Mouse (Mus musculus) layer of hippocampus, postnatal 10 days (tissue): ENCODE data around the gene 1700020N01Rik. TPM values are rescaled to one million over a fixed set of nuclear protein-coding genes. Genes with fewer than 3 reads are reported as not detected.

Source experiments
- DNase-seq, 2 experiments: peaks; one replicate each; pipeline ENCODE4 v3.0.0; 2021; ENCODE audit warnings: low spot score in 2 of 2
- total RNA-seq, 2 experiments: library from RNA; stranded (reverse); gene quantifications; 2 replicates each; pipeline ENCODE4 v1.2.3; 2021

Gene 1700020N01Rik
- total RNA-seq, 2 experiments from 2014 or later, result not detected

DNA sequence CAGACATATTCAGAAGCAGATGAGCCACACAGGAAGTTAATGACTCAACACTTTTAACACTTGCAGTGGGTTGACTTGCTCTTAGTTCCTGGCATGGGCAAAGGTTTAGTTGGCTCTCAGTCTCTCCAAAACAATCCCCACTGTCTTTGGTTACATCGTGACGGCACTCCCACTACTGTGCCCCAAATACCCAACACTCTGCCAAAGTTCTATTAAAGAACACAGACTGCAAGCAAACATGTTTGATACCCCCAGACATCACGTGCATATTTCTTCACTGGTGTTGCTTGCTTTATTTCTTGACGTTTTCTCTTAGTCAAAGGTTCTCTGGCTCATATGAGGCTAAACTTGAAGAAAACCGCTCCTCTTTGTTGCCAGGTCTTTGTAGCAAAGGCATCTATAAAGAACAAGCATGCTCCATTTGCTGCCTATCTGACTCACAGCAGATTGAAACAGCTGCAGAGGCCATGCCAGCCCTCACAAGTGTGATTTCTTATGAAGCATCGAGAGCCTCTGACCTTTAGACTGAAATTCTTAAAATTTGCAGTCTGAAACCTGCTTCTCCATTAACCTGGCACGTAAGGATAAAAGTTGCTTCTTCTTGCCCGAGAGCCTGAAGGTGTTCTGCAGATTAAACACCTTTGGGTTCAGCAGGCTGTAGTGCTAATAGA, 66.8 kb downstream of the 1700020N01Rik start:
- DNase-seq, result no peak

DNA sequence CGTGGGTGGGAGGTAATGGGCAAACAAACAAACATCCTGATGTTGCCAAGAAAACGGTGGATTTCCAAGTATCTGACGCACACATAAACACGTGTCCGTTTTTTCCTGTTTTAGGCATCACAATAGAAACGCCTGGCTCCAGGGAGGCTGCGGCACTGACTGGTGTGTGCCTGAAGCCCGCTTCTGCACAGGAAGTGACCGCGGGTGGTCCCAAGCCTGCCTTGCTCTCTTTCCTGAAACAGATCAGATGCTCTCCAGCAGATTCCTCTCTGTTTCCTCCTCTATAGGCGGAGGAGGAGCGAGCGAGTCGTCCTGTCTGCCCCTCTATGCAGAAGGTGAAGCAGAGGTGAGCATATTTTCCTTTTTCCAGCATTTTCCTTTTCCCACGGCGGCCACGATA, 76.0 kb downstream of the 1700020N01Rik start:
- no peak for DNase-seq

DNA sequence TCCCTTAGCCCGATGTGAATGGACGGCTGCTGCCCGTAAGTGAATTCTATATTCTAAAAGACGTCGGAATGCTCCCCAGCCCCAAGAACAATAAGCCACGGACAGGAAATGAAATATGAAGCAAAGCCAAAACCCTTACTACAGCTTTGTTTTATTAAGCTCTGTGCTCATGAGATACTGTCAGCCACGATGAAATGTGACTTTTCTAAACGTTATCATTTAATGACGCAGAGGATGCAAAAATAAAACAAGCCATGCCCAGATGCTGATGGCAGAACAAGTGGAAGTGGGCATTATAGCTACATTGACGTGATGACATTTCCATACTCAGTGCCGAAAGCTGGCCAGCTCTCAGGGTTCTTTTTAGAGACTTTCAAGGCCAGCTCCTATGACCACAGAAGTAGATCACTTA, 76.8 kb downstream of the 1700020N01Rik start:
- no peak for DNase-seq

DNA sequence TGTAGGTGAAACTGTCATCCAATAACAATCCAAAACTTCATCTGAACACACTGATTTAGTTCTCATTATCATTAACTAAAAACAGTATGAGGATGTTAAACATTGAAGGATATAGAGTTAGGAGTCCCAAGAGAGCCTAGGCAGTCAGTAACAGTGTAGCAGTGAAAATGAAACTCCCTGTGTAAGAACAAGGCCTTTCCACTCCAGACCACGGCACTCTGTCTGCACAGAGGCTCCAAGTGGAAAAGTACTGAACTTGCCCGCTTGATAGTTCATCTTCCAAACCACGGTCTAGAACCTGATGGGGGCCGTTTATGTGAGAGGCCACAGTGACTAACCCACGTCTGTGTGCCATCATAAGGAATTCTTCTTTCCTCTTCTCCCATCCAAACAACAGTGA, 77.2 kb downstream of the 1700020N01Rik start:
- DNase-seq, result no peak

Other genes with a start within 250 kb of the 1700020N01Rik start
- under 1 TPM in 1 of 2 experiments, not detected in 1; 0.34 TPM for gene Aldh8a1, start 215.9 kb upstream of the 1700020N01Rik start, total RNA-seq